Mouse (Mus musculus) 416B (cell line): ENCODE results near the gene Nup188.

Source experiments
- DNase-seq: peaks from one replicate; pipeline ENCODE4 v3.0.0; 2011; ENCODE audit warnings: low read depth

Nup188 gene

DNA sequence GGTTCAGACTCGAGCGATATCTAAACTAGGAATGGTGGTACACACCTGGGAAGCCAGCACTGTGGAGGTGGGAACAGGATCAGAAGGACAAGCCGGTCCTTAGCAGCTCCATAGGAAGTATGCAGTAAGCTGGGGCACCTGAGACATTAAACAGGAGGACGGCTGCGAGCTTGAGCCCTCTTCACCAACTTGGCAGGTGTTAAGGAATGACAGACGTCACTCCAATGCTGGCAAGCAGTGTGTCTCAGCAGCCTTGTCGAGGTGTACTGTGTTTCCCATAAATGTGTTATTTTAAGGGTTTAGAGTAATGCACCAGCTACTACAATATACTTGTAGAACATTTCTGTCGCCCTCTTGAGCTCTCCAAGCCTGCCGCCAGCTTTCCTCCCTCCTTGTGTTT lies 100.7 kb downstream of the Nup188 start:
- DNase-seq, result no peak

DNA sequence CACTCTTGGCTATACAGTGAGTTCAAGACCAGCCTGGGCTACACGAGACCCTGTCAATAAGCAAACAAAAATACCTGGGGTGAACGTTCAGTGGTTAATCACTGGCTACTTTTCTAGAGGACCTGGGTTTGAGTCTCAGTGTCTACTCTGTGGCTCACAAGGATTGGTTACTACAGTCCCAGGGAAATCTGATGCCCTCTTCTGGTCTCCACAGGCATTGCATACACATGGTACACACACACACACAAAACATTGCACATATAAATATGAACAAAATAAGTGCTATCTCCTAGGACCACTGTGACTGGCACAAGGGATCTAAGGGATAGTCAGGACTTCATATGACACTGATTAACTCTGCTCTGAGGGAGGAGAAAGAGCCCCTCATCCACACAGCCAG lies 102.8 kb downstream of the Nup188 start:
- DNase-seq, result no peak

DNA sequence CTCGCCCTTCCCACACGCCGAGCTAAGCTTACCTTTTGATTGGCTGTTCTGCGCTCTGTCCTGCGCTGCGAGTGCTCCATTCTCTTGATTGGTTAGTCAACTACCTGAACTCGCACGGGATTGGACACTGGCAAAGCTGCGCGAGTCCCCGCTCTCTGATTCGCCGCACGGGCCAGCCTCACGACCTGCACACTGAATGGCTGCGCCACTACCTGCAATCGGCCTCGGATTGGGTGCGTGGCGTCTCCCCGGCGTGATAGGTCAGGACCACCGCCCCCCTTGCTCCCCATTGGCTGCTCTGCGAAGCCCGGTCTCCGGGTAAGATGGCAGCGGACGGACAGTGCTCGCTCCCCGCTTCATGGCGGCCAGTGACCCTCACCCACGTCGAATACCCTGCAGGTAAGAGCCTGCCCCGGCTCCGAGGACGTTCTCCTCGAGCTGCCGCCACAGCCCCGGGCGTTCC lies 105.9 kb downstream of the Nup188 start, which contains the start of gene Dolpp1:
Dolpp1 (plus strand) TSS at position 141 of the 463 bp plus-strand sequence.
- peak; percentile 99 for DNase-seq

DNA sequence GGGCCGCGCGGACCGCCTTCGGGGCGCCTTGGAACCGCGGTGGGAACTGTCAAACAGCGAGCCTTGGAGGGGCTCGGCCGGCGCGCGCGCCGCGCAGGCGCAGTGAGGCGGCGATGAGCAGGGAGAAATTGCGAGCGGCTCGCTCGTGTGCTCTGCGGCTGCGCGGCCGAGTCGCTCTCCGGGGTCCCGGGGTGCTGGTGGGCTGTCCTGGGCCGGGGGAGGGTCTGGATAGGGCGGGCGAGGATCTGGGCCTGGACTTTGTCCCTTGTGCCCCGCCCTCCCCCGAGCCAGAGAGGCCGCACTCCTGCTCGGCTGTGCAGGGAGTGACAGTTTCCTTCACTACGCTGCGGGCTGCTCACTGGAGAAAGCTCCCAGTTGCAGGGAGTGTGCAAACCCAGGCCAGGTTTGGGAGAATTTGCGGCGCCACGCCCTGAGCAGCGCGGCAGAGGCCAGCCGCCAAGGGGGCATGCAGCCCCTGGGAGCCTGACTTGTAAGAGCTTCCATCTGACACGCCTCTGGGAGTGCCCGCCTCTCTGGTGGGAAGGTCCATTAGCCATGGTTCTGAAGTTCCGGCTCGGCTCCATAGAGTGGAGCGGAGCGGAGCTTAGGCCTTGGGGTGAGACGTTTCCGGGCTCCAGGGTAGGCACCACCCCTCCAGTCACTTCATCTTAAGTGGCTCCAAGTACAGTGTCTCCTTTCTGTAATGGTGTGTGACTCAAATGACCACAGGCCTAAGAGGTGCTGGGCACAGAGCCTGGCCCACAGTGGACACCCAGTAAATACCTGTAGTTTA lies 106.6 kb downstream of the Nup188 start:
- peak; percentile 90 for DNase-seq

DNA sequence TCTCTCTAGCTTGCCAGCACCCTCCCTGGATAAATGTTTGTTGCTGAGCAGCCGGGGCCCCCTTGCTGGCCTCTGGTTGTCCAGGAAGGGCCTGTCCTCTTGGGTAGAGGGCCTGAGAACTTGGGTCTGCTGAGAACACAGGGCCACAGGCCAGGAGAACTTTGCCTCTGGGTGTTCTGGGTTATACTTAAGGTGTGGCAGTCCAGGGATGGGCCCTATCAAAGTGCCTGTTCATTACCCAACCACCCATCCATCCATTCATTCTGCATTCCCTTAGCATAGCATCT lies 107.1 kb downstream of the Nup188 start:
- no peak for DNase-seq
